Mouse (Mus musculus) kidney, adult 2 months (tissue): ENCODE measurements around the gene Galnt18.

ENCODE experiments used
- CTCF ChIP-seq: fragments of 200-500 bp; conservative IDR thresholded peaks from 2 replicates; pipeline ENCODE4 v1.5.1; 2011; ENCODE audit warnings: low read depth, mild to moderate bottlenecking, control low read depth, low read length, moderate library complexity, mixed read lengths; ENCODE audit not compliant: insufficient read depth, insufficient read length
- POLR2A ChIP-seq: fragments of 200-500 bp; IDR thresholded peaks from one replicate; pipeline ENCODE4 v1.6.1; 2011; ENCODE audit warnings: low read depth, low read length, control low read depth

DNA sequence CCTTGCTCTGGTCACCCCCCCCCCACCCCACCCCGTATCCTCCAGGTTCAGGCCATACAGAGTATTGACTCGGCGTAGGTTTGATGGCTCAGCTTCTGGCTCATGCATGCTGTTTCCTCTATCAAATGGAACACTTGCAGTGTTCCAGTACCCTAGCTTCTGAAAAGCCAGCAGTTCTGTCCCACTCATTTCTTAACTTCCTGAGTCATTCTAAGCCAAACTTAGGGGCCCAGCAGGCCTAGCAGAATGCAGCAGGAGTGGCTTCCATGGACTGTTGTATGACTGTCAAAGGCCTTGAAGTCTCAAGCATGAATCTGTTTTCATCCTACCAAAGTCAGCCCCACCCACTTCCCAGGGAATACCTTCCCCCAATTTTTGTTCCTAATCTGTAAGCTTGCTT lies 296.5 kb downstream of the Galnt18 start:
- no peak for TF ChIP-seq CTCF
- no peak for TF ChIP-seq POLR2A
